Mouse (Mus musculus) hindbrain, embryonic 14.5 days (tissue): ENCODE measurements around the gene Gpr142. TPM values are rescaled to one million over a fixed set of nuclear protein-coding genes. Genes with fewer than 3 reads are reported as not detected.

ENCODE experiments used
- ATAC-seq: fragments of 200-750 bp; cut with Nextera tagmentation; 2 replicates; pipeline ENCODE4 v1.8.0; 2017; ENCODE audit warnings: moderate number of reproducible peaks, mild to moderate bottlenecking, moderate TSS enrichment, moderate library complexity; ENCODE audit not compliant: low FRiP score
- DNase-seq: peaks from one replicate; pipeline ENCODE4 v3.0.0-alpha.2; 2015; ENCODE audit warnings: low spot score
- H3K27ac ChIP-seq: fragments of 300-500 bp; sonication (generic); 2 replicates; pipeline ENCODE4 v1.5.1; 2014; ENCODE audit warnings: mild to moderate bottlenecking, moderate library complexity
- H3K27me3 ChIP-seq: fragments of 300-500 bp; sonication (generic); 2 replicates; pipeline ENCODE4 v1.6.1; 2014; ENCODE audit warnings: mild to moderate bottlenecking, low read length, mixed read lengths; ENCODE audit not compliant: control insufficient read depth, insufficient read depth
- H3K36me3 ChIP-seq: fragments of 300-500 bp; sonication (generic); replicated peaks from 2 replicates; pipeline ENCODE4 v1.6.1; 2014; ENCODE audit not compliant: control insufficient read depth, insufficient read depth
- H3K4me1 ChIP-seq: fragments of 300-500 bp; sonication (generic); replicated peaks from 2 replicates; pipeline ENCODE4 v1.6.1; 2014; ENCODE audit warnings: antibody characterized with exemption, low read length, mixed read lengths; ENCODE audit not compliant: control insufficient read depth, insufficient read depth
- H3K4me2 ChIP-seq: fragments of 300-500 bp; sonication (generic); replicated peaks from 2 replicates; pipeline ENCODE4 v1.6.1; 2014; ENCODE audit warnings: mild to moderate bottlenecking, moderate library complexity
- H3K4me3 ChIP-seq: fragments of 300-500 bp; sonication (generic); replicated peaks from 2 replicates; pipeline ENCODE4 v1.5.1; 2014; ENCODE audit warnings: mild to moderate bottlenecking, low read length
- H3K9ac ChIP-seq: fragments of 300-500 bp; sonication (generic); 2 replicates; pipeline ENCODE4 v1.6.1; 2014
- H3K9me3 ChIP-seq: fragments of 300-500 bp; sonication (generic); 2 replicates; pipeline ENCODE4 v1.6.1; 2016; ENCODE audit warnings: low read length; ENCODE audit not compliant: control insufficient read depth
- WGBS: fragments of 180-500 bp; shearing (Covaris S2); extraction: QIAGEN DNeasy Blood & Tissue Kit; methylation state at CpG from one replicate; pipeline ENCODE4 v1.1.7; 2014; 5-methylcytosine and 5-hydroxymethylcytosine counted together
- polyA plus RNA-seq: library from polyadenylated mRNA; unstranded; fragments of >200 nt; fragmentation: Nextera tagmentation; extraction: Ambion mirVana; gene quantifications from 2 replicates; pipeline ENCODE4 v1.2.1, GENCODE M21; 2014

Gpr142 gene
- polyA plus RNA-seq, 1 experiment from 2014 or later, result not detected

DNA sequence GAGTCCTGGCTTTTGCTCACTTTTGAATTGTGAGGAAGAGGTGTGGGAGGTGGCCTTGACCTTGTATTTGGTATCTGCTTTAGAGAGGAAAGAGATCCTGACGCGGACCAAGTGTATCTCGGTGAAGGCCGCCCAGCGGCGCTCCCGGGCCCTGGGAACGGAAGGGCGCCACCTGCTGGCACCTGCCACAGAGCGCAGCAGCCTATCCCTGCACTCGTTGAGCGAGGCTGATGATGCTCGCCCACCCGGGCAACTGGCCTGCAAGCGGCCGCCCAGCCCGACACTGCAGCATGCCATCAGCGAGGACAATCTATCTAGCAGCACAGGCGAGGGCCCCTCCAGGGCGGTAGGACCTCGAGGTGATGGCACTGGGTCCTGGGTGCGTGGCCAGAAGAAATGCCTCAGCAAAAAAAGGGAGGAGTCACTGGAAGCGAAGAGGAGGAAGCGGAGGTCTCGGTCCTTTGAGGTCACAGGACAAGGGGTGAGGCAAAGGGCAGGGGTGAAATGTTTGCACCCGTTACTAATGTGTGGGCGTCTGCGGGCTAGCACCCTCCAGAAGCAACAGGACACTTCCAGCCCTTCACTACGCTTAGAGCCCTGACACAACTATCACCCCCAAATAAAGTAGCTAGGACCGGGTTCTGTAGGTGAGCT is 9.5 kb upstream of the Gpr142 start:
- Histone ChIP-seq H3K4me3 (0 out of 2 replicates have a peak overlapping the region, but pooled peaks have one; percentile 11), H3K9ac (peak overlapping the region; percentile 12; the same call in 1 of the 2 replicates), H3K4me2 (peak overlapping the region; percentile 48), H3K27ac (no peak overlapping the region), H3K27me3 (peaks cover 37% of the 10 kb centered on the region), H3K9me3 (no peaks in the 10 kb centered on the region), H3K4me1 (peaks cover 27% of the 10 kb centered on the region), H3K36me3 (no peaks in the 10 kb centered on the region)
- DNase-seq (peak; percentile 90), ATAC-seq (peak; percentile 38; the same call in 1 of the 2 replicates)
- 11% methylated on average over 30 of the region's 30 CpGs for WGBS

DNA sequence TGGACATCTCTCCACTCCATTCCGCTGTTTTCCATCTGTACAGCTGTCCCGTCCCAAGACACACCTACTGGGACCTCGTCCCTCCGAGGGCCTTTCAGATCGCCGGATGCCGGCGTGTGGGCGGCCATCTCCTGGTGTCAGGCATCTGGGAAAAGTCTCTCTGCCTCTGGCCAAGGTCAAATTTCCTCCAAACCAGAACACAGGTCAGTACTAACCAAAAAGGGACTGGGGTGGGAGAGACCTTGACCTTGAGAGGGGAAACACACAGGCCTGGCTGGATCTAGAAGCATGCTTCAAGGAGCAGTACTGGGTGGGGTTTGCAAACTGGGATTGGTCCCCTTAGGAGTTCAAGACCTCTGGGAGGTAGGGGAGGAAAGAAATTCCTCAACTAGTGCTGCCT is 9.0 kb upstream of the Gpr142 start:
- no peak for ATAC-seq
- no peaks in the 10 kb centered on the region for H3K9me3 ChIP-seq
- H3K4me2 ChIP-seq, result no peak overlapping the region
- no peaks in the 10 kb centered on the region for H3K36me3 ChIP-seq
- H3K27me3 ChIP-seq, result peaks cover 37% of the 10 kb centered on the region
- DNase-seq, result no peak
- 50% methylated on average over 9 of the region's 9 CpGs for WGBS
- H3K4me1 ChIP-seq, result peaks cover 29% of the 10 kb centered on the region
- H3K27ac ChIP-seq, result no peak overlapping the region
- H3K9ac ChIP-seq, result no peak overlapping the region
- no peak overlapping the region for H3K4me3 ChIP-seq

DNA sequence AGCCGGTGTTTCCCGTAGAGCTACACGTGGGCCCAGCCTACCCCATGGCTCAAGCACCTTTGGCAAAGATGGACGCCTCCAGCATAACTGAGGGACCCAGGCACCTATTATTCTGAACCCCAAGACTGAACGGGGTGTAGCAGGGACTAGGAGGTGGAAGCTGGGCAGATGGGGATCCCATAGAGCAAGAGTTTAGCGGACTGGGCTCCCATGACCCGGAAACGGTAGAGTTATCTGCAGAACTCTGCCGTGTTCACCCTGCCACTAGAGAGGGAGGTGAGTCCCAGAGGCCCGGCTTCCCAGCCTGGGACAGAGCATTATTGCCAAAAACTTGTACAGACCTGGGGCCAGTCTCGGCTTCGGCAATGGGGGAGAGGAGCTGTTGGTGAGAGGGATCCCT is 8.6 kb upstream of the Gpr142 start:
- H3K27me3 ChIP-seq, result peaks cover 32% of the 10 kb centered on the region
- H3K9ac ChIP-seq, result no peak overlapping the region
- no peaks in the 10 kb centered on the region for H3K9me3 ChIP-seq
- H3K4me3 ChIP-seq, result no peak overlapping the region
- no peak for ATAC-seq
- H3K27ac ChIP-seq, result no peak overlapping the region
- DNase-seq, result no peak
- peaks cover 33% of the 10 kb centered on the region for H3K4me1 ChIP-seq
- H3K4me2 ChIP-seq, result no peak overlapping the region
- no peaks in the 10 kb centered on the region for H3K36me3 ChIP-seq
- 67% methylated on average over 12 of the region's 12 CpGs for WGBS

DNA sequence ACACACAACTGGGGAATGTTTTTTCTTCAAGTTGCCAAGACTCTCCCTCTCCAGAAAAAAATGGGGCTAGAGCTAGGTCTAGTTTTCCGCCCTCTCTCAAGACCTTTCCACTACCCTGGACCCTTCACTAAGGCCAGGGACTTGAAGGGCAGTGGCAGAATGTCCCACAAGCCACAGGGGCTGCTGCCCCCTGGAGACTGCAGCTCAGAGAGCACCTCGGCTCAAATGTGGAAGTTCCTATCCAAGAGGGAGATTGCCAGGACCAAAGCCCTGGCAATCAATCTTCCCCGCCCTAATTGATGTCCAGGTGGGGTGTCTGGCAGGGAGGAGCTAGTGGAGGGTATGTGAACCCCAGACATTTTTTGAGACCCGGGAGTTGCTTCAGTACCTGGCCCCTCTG is 7.9 kb upstream of the Gpr142 start:
- WGBS, result 41% methylated on average over 4 of the region's 4 CpGs

DNA sequence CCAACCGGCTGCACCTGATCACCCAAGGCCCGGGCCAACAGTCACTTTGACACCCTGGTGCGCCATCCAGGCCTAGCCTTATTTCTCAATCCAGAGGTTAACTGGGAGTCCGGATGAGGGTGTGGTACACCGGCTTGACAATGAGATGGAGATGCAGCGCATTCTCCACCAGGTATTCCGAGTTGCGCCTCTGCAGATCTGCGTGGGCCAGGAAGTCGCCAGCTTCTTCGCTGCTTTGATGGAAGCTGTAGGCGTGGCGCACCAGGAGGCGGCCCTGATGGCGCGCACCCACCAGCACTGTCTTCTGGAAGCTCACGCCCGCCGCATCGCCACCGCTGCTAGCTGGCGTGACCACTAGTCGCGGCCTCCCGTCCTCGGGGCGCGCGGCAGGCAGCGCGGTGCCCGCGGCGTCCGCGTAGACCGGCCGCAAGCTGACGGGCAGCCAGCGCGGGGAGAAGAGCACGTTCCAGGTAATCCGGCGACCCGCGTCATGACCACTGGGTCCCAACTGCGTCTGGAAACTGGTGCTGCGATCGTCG is 7.3 kb upstream of the Gpr142 start:
- 4% methylated on average over 50 of the region's 50 CpGs for WGBS
- no peak for ATAC-seq
- peak overlapping the region; percentile 42 for H3K4me3 ChIP-seq
- no peak for DNase-seq
- H3K36me3 ChIP-seq, result no peaks in the 10 kb centered on the region
- H3K9me3 ChIP-seq, result no peaks in the 10 kb centered on the region
- peak overlapping the region; percentile 67 for H3K4me2 ChIP-seq
- peak overlapping the region; percentile 67 for H3K27ac ChIP-seq
- H3K27me3 ChIP-seq, result peaks cover 27% of the 10 kb centered on the region
- H3K9ac ChIP-seq, result peak overlapping the region; percentile 67
- peaks cover 43% of the 10 kb centered on the region for H3K4me1 ChIP-seq

More for the DNA sequence above, 7.9 kb upstream of the Gpr142 start:
- Histone ChIP-seq H3K4me2 (peak overlapping the region; percentile 67), H3K9me3 (no peaks in the 10 kb centered on the region), H3K36me3 (no peaks in the 10 kb centered on the region), H3K9ac (peak overlapping the region; percentile 67; the same call in 1 of the 2 replicates), H3K27ac (0 out of 2 replicates have a peak overlapping the region, but pooled peaks have one; percentile 67), H3K4me3 (peak overlapping the region; percentile 42), H3K27me3 (peaks cover 27% of the 10 kb centered on the region), H3K4me1 (peaks cover 37% of the 10 kb centered on the region)
- DNase-seq (no peak), ATAC-seq (no peak)

DNA sequence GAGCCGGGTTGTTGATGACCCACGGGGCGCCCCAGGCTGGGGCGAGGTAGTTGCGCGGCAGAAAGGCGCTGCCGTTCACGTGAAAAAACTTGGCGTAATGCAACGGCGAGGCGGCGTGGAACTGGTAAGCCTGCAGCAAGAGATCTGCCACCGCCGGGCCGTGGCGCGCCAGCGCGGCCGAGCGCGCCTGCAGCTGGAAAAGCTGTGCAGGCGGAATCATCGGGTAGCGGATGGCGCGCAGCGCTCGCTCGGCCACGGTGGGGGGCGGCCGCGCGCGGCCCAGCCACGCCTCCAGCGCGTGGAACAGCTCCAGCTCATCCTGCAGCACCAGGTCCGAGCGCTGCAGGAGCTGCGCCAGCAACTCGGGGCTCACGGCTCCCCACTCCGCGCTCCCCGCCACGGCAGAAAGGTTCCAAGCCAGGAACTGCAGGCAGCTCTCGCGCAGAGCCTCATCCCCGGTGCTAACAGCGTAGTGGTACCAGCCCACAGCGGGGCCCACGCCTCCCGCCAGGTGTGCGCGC is 6.8 kb upstream of the Gpr142 start:
- Histone ChIP-seq H3K9me3 (no peaks in the 10 kb centered on the region), H3K36me3 (no peaks in the 10 kb centered on the region), H3K4me3 (peak overlapping the region; percentile 42), H3K4me1 (peaks cover 43% of the 10 kb centered on the region), H3K27ac (peak overlapping the region; percentile 67), H3K27me3 (peaks cover 27% of the 10 kb centered on the region), H3K4me2 (peak overlapping the region; percentile 67), H3K9ac (peak overlapping the region; percentile 67)
- under 1% methylated on average over 57 of the region's 59 CpGs for WGBS
- no peak for ATAC-seq
- peak; percentile 74 for DNase-seq

DNA sequence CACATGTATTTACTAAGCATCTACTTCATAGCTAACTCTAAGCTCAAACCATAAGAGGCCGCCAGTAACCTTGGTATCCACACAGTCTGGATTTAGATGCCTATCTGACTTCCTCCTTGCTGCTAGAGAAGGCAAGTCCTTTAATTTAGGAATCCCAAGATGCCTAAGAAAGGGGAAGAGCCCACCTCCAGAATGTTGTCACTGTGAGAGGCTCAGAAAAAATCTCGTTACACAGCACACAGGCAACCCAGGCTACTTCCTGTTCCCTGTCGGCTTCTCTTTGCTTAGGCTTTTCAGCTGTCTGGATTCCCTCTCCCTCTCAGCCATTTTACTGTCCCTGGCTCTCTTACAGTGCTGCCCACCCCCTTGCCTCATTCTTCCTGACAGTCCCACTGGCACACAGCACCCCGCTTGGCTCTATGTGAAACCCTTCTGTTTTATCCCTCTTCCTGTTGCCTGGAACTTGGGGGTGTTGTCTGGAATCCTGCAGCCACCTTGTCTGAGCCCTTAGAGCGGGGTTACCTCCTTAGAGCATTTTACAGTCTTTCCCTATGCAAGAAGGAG is 5.7 kb upstream of the Gpr142 start:
- H3K9me3 ChIP-seq, result no peaks in the 10 kb centered on the region
- H3K36me3 ChIP-seq, result no peaks in the 10 kb centered on the region
- H3K27ac ChIP-seq, result no peak overlapping the region
- no peak for DNase-seq
- peak overlapping the region; percentile 67 for H3K4me2 ChIP-seq
- H3K27me3 ChIP-seq, result peaks cover 20% of the 10 kb centered on the region
- H3K4me1 ChIP-seq, result peaks cover 43% of the 10 kb centered on the region
- whole genome bisulfite sequencing, result 54% methylated on average over 5 of the region's 5 CpGs
- 0 out of 2 replicates have a peak overlapping the region, but pooled peaks have one; percentile 67 for H3K9ac ChIP-seq
- 0 out of 2 replicates have a peak overlapping the region, but pooled peaks have one; percentile 42 for H3K4me3 ChIP-seq
- no peak for ATAC-seq

DNA sequence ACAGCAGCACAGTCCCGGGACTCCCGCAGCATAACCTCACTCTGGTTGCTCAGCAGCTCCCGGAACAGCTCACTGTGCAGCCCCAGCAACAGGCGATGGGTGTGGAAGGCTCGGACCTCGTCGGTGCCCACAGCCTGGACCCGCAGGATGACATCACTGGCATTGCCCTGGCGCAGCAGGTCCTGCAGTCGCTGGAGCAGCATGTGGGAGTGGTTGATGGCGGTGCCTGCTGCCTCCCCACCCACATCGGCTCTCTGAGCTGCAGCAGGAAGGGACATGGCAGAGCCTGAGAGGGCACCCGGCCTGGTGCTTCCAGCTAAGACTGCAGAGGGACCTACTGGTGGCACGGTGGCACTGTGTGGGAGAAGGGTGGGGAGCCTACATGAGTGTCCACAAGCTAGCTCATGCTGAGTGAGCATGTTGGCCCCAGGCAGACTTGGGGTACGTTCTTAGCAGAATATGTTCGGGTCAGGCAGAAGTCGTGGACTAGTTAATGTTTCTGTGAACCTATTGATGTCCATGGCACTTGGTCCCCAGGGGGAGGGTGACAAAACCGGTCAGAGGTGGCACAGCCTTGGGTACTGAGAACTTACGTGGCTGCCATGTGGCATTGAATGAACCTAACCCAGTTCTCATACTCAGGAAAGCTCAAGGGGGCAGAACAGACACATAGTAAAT is 4.7 kb upstream of the Gpr142 start:
- H3K9ac ChIP-seq, result peak overlapping the region; percentile 41; the same call in 1 of the 2 replicates

DNA sequence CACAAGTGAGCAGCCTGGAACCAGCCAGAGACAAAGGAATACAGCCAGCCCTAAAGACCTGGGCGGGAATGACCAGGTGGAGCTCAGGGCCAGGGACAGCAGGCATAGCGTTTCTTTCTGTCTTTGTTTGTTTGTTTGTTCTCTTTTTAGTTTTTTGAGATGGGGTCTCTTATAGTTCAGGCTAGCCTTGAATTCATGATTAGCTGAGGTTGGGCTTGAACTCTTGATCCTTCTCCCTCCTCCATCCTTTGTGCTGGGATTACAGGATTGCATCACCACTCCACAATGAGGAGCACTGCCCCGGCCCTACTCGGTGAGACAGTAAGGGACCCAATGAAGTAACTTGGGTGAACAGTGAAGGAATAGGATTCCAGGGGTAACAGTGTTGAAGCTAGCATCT is 4.0 kb upstream of the Gpr142 start:
- 19% methylated on average over 4 of the region's 4 CpGs for WGBS
- DNase-seq (no peak), ATAC-seq (peak; percentile 12)
- H3K4me2 ChIP-seq, result peak overlapping the region; percentile 67
- H3K27me3 ChIP-seq, result peaks cover 15% of the 10 kb centered on the region
- H3K4me3 ChIP-seq, result peak overlapping the region; percentile 27; the same call in 1 of the 2 replicates
- H3K4me1 ChIP-seq, result peaks cover 43% of the 10 kb centered on the region
- peak overlapping the region; percentile 93 for H3K27ac ChIP-seq
- H3K36me3 ChIP-seq, result no peaks in the 10 kb centered on the region
- H3K9me3 ChIP-seq, result no peaks in the 10 kb centered on the region
- H3K9ac ChIP-seq, result peak overlapping the region; percentile 38

More for the DNA sequence above, 4.7 kb upstream of the Gpr142 start:
- H3K4me3 ChIP-seq, result 0 out of 2 replicates have a peak overlapping the region, but pooled peaks have one; percentile 2
- H3K27ac ChIP-seq, result peak overlapping the region; percentile 93
- H3K27me3 ChIP-seq, result peaks cover 20% of the 10 kb centered on the region
- peak overlapping the region; percentile 67 for H3K4me2 ChIP-seq
- H3K4me1 ChIP-seq, result peaks cover 43% of the 10 kb centered on the region
- no peak for DNase-seq
- H3K36me3 ChIP-seq, result no peaks in the 10 kb centered on the region
- WGBS, result 37% methylated on average over 19 of the region's 19 CpGs
- ATAC-seq, result no peak
- no peaks in the 10 kb centered on the region for H3K9me3 ChIP-seq
